Mouse (Mus musculus) kidney, postnatal 25 days (tissue): ENCODE data around the gene S100a5.

ENCODE experiments used
- DNase-seq, 2 experiments: peaks; one replicate each; pipeline ENCODE4 v3.0.0; 2021; ENCODE audit warnings: mixed read lengths in 2 of 2

Gene S100a5

GRCm38 (mm10) chr3:90600458-90601195 is 7.7 kb upstream of the S100a5 start:
- no peak for DNase-seq

DNA sequence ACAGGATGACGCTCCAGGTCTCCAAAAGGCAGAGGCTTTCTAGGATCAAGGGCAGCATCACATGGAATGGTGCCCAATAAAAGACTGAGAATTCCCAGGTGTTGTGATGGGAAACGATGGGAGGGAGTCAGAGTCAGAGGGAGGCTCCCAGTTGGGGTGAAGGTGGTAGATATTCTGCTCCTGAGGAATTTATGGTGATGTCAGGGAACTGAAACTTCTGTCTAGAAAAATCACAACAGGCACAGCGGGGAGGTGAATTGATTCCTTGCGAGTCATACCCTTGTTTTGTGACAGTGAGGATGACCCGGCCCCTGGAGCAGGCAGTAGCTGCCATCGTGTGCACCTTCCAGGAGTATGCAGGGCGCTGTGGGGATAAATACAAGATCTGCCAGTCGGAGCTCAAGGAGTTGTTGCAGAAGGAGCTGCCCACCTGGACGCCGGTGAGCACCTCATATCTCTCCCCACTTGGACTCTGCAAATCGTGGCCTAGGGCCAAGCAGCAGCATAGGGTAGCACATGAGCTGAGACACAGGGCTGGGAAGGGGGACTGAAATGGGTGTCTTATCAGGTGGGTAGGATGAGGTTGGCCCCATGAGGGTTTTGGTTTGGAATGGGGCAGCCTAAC is 6.7 kb upstream of the S100a5 start, which contains the start of gene Gm42674:
TSS of gene Gm42674 (plus strand) at position 419 of the 625 bp plus-strand sequence.
- no peak for DNase-seq

DNA sequence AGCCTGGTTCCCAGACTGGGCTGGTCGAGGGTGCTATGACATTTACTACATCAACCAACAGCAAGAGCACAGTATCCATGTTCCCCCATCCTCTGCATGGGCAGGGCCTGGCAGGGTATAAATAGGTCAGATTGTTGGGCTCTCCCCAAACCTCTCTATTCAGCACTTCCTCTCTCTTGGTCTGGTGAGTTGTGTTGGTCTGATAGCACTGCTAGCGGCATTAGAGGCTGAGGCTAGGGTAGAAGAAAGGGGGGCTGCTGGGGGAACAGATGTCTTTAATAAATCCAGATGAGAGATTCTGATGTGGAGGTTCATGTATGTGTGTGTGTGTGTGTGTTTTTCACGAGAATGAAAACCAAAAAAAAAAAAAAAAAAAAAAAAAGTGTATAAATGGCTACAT is 4.7 kb upstream of the S100a5 start, which contains the start of gene S100a4:
TSS of gene S100a4 (plus strand) at position 149 of the 400 bp plus-strand sequence.
- no peak for DNase-seq

DNA sequence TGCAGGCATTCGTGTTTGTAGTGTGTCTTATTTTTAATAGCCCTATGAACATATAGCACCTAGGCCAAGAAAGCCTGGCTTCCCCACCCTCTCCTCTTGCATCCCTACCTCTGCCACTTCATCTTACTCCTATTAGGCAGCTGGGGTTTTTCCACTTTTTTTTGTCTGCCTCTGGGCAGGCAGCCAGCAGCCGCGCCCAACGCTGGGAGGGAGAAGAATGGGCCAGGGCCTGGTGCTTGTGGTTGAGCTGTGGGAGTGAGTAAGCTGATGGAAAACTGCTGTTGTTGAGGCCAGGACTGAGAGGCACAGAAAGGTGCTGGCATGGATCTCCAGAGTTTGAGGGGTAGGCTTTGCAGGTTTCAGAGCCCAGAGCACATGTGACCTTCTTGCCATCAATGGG is 3.9 kb upstream of the S100a5 start:
- peak; percentile 66 to 75 for DNase-seq

DNA sequence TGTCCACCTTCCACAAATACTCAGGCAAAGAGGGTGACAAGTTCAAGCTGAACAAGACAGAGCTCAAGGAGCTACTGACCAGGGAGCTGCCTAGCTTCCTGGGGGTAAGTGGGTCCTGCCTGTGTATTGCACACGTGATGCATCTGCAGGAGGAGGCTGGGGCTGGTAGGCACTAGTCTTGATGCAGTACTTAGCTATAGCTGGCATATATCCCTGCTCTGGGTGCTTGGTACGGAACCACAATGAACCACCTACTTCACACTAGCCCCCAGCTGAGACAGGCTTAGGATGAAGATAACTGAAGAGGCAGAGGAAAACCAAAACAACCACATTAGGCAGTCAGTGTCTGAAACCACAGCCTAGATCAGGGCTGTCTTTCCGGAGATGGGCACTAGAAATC is 3.3 kb upstream of the S100a5 start:
- no peak for DNase-seq

DNA sequence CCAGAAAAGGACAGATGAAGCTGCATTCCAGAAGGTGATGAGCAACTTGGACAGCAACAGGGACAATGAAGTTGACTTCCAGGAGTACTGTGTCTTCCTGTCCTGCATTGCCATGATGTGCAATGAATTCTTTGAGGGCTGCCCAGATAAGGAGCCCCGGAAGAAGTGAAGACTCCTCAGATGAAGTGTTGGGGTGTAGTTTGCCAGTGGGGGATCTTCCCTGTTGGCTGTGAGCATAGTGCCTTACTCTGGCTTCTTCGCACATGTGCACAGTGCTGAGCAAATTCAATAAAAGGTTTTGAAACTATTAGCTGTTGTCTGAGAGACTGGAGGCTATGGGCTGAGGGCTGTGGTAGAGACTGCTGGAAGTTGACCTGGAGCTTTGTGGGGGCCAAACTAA is 2.6 kb upstream of the S100a5 start:
- no peak for DNase-seq

DNA sequence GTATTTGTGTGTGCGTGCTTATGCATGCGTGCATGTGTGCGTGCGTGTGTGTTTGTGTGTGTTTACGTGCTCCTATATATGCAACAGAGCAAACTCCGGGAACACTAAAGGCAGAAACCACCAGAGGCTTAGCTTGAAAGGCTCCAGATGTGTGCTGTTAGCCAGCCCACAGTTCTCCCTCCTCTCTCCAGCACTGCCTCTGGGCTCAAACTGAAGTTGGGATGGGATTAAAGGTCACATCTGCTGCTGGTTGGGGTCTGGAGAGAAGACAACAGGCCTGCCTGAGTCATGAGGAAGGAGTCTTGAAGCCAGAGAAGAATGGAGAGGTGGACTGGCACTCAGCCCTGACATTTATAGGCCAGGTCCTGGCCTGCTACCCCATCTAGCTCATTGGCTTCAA is 2.1 kb upstream of the S100a5 start:
- no peak for DNase-seq

DNA sequence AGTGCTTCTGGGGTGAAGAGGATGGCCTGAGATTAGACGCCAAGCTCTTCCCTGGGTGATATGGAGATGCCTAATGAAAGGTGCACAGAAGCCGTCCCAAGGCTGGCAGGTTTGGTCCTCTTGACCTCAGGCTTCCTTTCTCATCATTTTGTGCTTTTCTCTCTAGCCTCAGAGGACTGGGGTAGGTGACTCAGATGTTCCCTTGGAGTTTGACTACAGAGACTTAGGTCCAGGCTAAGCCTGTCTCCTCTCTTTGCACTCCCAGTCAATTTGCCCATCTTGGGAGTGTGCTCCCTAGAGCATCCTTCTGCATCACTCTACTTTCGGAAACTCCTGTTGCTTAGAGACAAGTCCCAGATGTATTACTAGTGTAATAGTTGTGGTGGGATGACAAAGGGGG is 962 bp upstream of the S100a5 start:
- DNase-seq: no peak

- no peak for DNase-seq
Measured at GRCm38 (mm10) chr3:90609102-90609501, 779 bp downstream of the S100a5 start.

DNA sequence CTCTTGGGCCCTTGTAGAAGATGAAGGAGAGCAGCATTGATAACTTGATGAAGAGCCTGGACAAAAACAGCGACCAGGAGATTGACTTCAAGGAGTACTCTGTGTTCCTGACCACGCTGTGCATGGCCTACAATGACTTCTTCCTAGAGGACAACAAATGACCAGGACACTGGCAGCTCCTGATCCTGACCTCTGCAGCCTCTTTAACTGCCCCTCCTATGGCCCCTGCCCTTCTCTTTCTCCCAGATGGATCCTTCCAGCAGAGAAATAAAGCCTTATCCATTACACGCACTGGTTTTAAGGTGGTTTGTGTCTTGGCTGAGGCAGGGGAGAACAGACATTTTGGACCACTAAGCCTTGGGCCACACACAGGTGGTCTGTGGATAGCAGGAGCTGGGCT is 3.2 kb downstream of the S100a5 start:
- no peak for DNase-seq

GRCm38 (mm10) chr3:90612061-90612460 is 3.7 kb downstream of the S100a5 start:
- DNase-seq: no peak

- peak; percentile 74 to 80 for DNase-seq
Measured at GRCm38 (mm10) chr3:90612728-90613291, 4.5 kb downstream of the S100a5 start, which contains the start of gene S100a6. Gene S100a6 (plus strand): TSS chr3:90612882.

DNA sequence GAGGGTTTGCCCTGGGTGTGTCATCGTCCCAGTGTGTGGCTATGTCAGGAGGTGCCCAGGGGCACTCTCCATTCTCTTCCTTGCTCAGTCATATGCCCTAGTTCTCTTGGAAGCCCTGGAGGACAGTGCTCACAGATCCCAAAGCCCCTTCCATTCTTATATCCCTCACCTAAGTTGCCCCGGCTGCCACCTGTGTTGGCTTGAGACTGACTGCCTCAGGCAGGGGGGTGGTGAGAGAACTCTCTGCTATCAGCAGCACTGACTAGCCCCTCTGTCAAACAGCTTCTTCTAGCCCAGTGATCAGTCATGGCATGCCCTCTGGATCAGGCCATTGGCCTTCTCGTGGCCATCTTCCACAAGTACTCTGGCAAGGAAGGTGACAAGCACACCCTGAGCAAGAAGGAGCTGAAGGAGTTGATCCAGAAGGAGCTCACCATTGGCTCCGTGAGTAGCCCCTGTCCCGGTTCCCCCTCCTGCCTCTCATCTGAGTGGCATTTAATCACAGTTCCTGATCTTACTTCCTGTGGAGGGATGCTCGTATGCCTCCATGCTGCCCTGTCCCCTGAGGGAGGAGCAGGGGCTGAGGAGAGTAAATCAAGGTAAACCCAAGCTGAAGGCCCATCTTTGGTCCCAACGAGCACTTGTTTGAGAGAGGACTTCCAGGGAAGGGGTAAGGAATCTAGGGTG is 5.3 kb downstream of the S100a5 start:
- no peak for DNase-seq

DNA sequence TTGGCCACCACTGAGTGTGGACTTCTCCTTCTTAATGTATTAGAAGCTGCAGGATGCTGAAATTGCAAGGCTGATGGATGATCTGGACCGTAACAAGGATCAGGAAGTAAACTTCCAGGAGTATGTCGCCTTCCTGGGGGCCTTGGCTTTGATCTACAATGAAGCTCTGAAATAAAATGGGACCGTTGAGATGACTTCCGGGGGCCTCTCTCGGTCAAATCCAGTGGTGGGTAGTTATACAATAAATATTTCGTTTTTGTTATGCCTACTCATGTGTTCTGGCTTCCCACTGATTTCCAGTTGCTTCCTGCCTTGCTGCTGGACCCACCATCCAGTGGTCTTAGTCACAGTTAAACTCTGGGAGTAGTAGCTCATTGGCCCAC is 5.8 kb downstream of the S100a5 start:
- no peak for DNase-seq

- no peak for DNase-seq
Measured at GRCm38 (mm10) chr3:90614611-90615251, 6.4 kb downstream of the S100a5 start.

DNA sequence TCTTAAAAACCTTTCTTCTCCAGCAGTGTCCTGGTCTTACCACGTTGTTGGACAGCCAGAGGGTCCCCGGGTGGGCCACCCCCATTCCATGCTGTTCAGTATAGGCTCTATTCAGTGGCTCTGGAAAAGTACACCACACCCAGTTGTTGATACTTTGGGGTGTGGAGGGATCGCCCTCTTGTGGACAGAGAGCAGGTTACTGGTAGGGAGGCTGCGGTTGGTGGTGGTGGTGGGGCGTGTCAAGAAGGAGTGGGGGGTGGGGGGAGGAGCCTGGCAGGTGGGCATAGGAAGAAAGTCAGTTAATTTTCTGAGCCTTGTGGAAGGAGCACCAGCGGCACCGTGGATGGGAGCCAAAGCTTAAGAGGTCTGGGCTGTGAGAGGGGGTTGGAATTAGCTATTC is 7.1 kb downstream of the S100a5 start:
- peak; percentile 79 to 82 for DNase-seq

- no peak for DNase-seq
Measured at GRCm38 (mm10) chr3:90615911-90616310, 7.6 kb downstream of the S100a5 start.

DNA sequence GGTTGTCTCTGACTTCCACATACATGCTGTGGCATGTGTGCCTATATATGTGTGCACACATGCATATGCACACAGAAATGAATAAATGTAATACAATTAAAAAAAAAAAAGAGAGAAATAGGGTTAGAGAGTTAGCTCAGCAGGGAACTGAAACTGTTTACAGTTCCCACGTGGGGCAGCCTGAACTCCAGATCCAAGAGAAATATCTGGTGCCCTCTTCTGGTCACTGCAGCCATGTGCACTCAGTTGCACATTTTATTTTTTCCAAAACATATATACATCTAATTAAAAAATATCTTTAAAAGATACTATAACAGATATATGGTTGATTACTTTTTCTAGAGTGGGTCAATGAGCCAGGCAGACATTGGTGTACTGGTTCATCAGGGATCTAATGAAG is 9.3 kb downstream of the S100a5 start:
- DNase-seq: no peak

- no peak for DNase-seq
Measured at GRCm38 (mm10) chr3:90621552-90621951, 13.2 kb downstream of the S100a5 start.

DNA sequence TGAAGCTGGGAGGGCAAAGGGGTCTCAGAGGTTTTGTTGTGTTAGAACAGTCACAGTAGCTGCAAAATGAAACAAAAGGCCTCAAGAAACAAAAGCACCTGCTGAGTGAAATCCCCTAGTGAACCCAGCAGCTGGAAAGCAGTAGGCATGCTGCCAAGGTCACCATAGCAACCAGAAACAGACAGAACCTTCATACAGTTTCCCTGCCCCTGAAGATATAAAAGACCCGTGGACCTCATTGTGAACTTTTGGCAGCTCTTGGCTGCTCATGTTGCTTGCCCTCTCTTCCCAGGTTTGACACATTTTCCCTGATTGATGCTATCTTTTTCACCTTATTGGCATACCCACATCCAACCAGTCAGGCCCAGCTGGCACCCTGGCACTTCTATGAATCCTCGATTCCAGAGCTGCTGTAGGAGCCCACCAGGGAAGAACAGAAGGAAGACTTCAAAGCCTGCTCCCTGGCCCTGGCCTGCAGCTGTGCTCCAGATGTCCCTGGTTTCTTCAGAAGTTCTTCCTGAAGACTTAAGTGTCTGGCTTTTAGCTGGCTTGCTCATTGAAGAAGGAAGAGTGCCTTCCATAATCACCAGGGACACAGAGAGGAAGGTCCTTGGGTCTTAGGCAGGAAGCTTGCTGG is 15.2 kb downstream of the S100a5 start:
- DNase-seq: peak; percentile 52 to 70

- DNase-seq: no peak
Measured at GRCm38 (mm10) chr3:90625496-90625895, 17.2 kb downstream of the S100a5 start.

DNA sequence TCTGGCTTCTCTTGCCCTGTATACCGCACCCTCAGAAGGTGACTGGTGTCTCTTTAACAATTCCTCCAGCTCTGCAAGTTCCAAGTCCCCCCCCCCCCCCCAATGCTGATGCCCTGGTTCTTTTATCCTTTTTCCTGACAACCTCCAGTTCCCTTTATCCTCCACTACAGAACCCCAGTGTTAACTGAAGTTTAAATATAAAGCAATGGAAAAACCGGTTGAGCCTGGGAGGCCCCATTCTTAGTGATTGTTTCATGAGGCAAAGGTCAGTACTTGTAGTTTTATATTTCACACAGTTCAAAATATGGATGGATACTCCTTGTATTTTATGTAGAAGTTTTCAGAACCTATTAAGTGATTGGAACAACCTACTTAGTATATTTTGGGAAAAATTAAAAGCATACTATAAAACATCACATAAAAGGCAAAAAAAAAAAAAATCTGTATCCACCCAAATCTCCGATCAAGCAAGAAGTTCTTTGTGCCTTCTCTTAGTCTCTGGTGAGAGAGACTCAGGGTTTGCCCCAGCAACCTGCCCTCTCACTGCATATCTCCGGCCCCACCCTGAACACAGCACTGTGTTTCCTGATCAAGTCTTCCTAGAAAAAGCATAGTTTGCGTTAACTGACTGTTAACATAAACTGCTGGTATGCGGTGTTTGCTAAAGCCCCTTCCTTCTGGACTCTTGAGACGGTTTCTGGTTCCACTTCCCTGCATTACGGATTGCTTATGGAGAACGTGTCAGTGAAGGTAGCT is 18.1 kb downstream of the S100a5 start:
- no peak for DNase-seq
